ENCODE assay signal across 9 mouse cellular contexts in the genomic region with DNA sequence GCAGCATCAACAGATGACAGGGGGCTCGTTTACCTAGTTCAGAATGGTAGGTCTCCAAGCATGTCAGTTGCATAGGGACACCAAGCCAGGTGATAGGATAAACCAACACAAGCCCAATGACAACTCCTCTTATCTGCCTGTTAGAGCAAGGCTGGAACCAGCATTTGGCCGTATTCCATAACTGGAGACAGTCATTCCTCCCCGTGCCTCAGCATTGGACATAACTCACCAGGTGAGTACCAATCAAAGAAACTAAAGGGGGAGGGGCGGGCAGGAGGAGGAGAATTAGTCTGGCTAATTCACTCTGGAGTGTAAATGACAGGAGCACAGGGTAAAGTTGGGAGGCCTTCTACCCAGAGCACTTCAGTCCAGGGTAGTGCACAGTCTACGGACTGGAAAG. TPM values are rescaled to one million over a fixed set of nuclear protein-coding genes. Genes with fewer than 3 reads are reported as not detected.
DNase-seq lines count a peak whose midpoint lies in the region; ATAC-seq and TF ChIP-seq lines count a peak whose summit lies in the region.
"Had no signal": no experiment of that assay in that cellular context is flagged by ENCODE, and none has a peak within 500 bp of the region (broad histone marks: within the 10 kb centered on the region; RNA-seq: fewer than 3 reads in every experiment).

No protein-coding gene starts in this region.

- WGBS in forebrain, embryonic 13.5 days = 67% methylated on average over 5 of the region's 5 CpGs
- 65% methylated on average over 5 of the region's 5 CpGs for WGBS in forebrain, embryonic 16.5 days
- WGBS in embryonic facial prominence, embryonic 13.5 days = 58% methylated on average over 5 of the region's 5 CpGs
- WGBS in limb, embryonic 11.5 days = 60% methylated on average over 5 of the region's 5 CpGs

- H3K27me3 ChIP-seq in forebrain, embryonic 13.5 days = no peaks in the 10 kb centered on the region
- no peaks in the 10 kb centered on the region for H3K27me3 ChIP-seq in forebrain, embryonic 16.5 days (replicated peaks; ENCODE audit: control insufficient read depth, insufficient read depth, low read length)
- H3K27me3 ChIP-seq in embryonic facial prominence, embryonic 13.5 days = no peaks in the 10 kb centered on the region
- no peaks in the 10 kb centered on the region for H3K27me3 ChIP-seq in limb, embryonic 11.5 days (ENCODE audit: control insufficient read depth, insufficient read depth, low read length)

- DNase-seq in layer of hippocampus, adult 2 months (ENCODE audit: low spot score in 2 of 2) = no peak
- DNase-seq in layer of hippocampus, adult 9-11 months = no peak
- no peak for DNase-seq in limb, embryonic 11.5 days (ENCODE audit: low spot score)
- no peak for DNase-seq in adrenal gland, postnatal 25 days
- no peak for DNase-seq in right cerebral cortex, postnatal 14 days
- DNase-seq: lung, postnatal 14 days had no signal

- H3K4me3 ChIP-seq in forebrain, embryonic 13.5 days = 0 out of 2 replicates have a peak overlapping the region, but pooled peaks have one; percentile 4
- no peak overlapping the region for H3K4me3 ChIP-seq in forebrain, embryonic 16.5 days (replicated peaks; ENCODE audit: low read length)
- H3K4me3 ChIP-seq in layer of hippocampus, adult 2 months = no peak overlapping the region
- H3K4me3 ChIP-seq in embryonic facial prominence, embryonic 13.5 days = no peak overlapping the region
- no peak overlapping the region for H3K4me3 ChIP-seq in limb, embryonic 11.5 days (ENCODE audit: low read depth, low read length)

- H3K4me2 ChIP-seq in forebrain, embryonic 13.5 days = peak overlapping the region; percentile 76
- H3K4me2 ChIP-seq in forebrain, embryonic 16.5 days (ENCODE audit: low read length) = no peak overlapping the region
- peak overlapping the region; percentile 44; the same call in 1 of the 2 replicates for H3K4me2 ChIP-seq in embryonic facial prominence, embryonic 13.5 days
- H3K4me2 ChIP-seq in limb, embryonic 11.5 days (ENCODE audit: low read depth, severe bottlenecking) = no peak overlapping the region

- peaks cover 48% of the 10 kb centered on the region for H3K36me3 ChIP-seq in forebrain, embryonic 13.5 days (ENCODE audit: poor library complexity, severe bottlenecking)
- H3K36me3 ChIP-seq in forebrain, embryonic 16.5 days (ENCODE audit: control insufficient read depth, insufficient read depth) = no peaks in the 10 kb centered on the region
- 0 out of 2 replicates have a peak, but pooled peaks cover 7% of the 10 kb centered on the region for H3K36me3 ChIP-seq in embryonic facial prominence, embryonic 13.5 days
- no peaks in the 10 kb centered on the region for H3K36me3 ChIP-seq in limb, embryonic 11.5 days (ENCODE audit: control insufficient read depth, insufficient read depth, low read length)

- TF ChIP-seq CTCF in layer of hippocampus, adult 2 months (conservative IDR thresholded peaks at IDR 0.05) = no peak

- H3K9ac ChIP-seq in forebrain, embryonic 13.5 days = 0 out of 2 replicates have a peak overlapping the region, but pooled peaks have one; percentile 17
- H3K9ac ChIP-seq in forebrain, embryonic 16.5 days (replicated peaks; ENCODE audit: low read depth, low read length) = no peak overlapping the region
- 0 out of 2 replicates have a peak overlapping the region, but pooled peaks have one; percentile 37 for H3K9ac ChIP-seq in embryonic facial prominence, embryonic 13.5 days
- no peak overlapping the region for H3K9ac ChIP-seq in limb, embryonic 11.5 days (ENCODE audit: low read length)

- ATAC-seq in forebrain, embryonic 13.5 days = no peak
- no peak for ATAC-seq in forebrain, embryonic 16.5 days
- ATAC-seq in embryonic facial prominence, embryonic 13.5 days (ENCODE audit: insufficient number of reproducible peaks, insufficient read depth, low FRiP score, low TSS enrichment, low read depth) = no peak
- ATAC-seq in limb, embryonic 11.5 days (ENCODE audit: insufficient number of reproducible peaks, low FRiP score, low TSS enrichment, low read depth) = no peak

- H3K27ac ChIP-seq in forebrain, embryonic 13.5 days = peak overlapping the region; percentile 99
- H3K27ac ChIP-seq in forebrain, embryonic 16.5 days (ENCODE audit: low read length) = no peak overlapping the region
- peak overlapping the region; percentile 93 for H3K27ac ChIP-seq in layer of hippocampus, adult 2 months
- peak overlapping the region; percentile 85 for H3K27ac ChIP-seq in embryonic facial prominence, embryonic 13.5 days
- peak overlapping the region; percentile 87 for H3K27ac ChIP-seq in limb, embryonic 11.5 days (replicated peaks; ENCODE audit: low read depth, low read length)

- no peaks in the 10 kb centered on the region for H3K9me3 ChIP-seq in forebrain, embryonic 13.5 days (replicated peaks)
- no peaks in the 10 kb centered on the region for H3K9me3 ChIP-seq in forebrain, embryonic 16.5 days (ENCODE audit: control insufficient read depth, low read length)
- no peaks in the 10 kb centered on the region for H3K9me3 ChIP-seq in embryonic facial prominence, embryonic 13.5 days
- no peaks in the 10 kb centered on the region for H3K9me3 ChIP-seq in limb, embryonic 11.5 days (ENCODE audit: control insufficient read depth, low read length)

- H3K4me1 ChIP-seq in forebrain, embryonic 13.5 days = peaks cover 100% of the 10 kb centered on the region
- peaks cover 93% of the 10 kb centered on the region for H3K4me1 ChIP-seq in forebrain, embryonic 16.5 days (replicated peaks; ENCODE audit: control insufficient read depth, insufficient read depth, low read length)
- peaks cover 93% of the 10 kb centered on the region for H3K4me1 ChIP-seq in embryonic facial prominence, embryonic 13.5 days
- peaks cover 66% of the 10 kb centered on the region for H3K4me1 ChIP-seq in limb, embryonic 11.5 days (ENCODE audit: control insufficient read depth, insufficient read depth, low read length)

RNA-seq across cellular contexts. Expression of a gene that starts 21.5 kb away (rescaled TPM):
- polyA plus RNA-seq in forebrain, embryonic 13.5 days (2015; fragmentation: Nextera tagmentation; extraction: Ambion mirVana) = 28.1 and 32.8 TPM in 2 replicates
- 20.2 and 23.6 TPM in 2 replicates for polyA plus RNA-seq in forebrain, embryonic 16.5 days (2015; fragmentation: Nextera tagmentation; extraction: Ambion mirVana)
- 10 to 100 TPM; 32.7 to 35.7 TPM for total RNA-seq in layer of hippocampus, adult 2 months (2021)
- 17.3 and 17.8 TPM in 2 replicates for polyA plus RNA-seq in embryonic facial prominence, embryonic 13.5 days (2015; fragmentation: Nextera tagmentation; extraction: Ambion mirVana)
- polyA plus RNA-seq in limb, embryonic 11.5 days (2014; fragmentation: Nextera tagmentation; extraction: Ambion mirVana) = 14.5 and 15.0 TPM in 2 replicates
- 17.7 and 24.8 TPM in 2 replicates for total RNA-seq in adrenal gland, postnatal 25 days (2021)

RNA-seq across cellular contexts. Expression of a gene that starts 50.0 kb away (rescaled TPM):
- polyA plus RNA-seq in forebrain, embryonic 13.5 days (2015; fragmentation: Nextera tagmentation; extraction: Ambion mirVana) = 16.9 and 22.5 TPM in 2 replicates
- polyA plus RNA-seq in forebrain, embryonic 16.5 days (2015; fragmentation: Nextera tagmentation; extraction: Ambion mirVana) = 21.5 and 23.1 TPM in 2 replicates
- total RNA-seq in layer of hippocampus, adult 2 months (2021) = 10 to 100 TPM; 49.3 to 51.3 TPM
- 22.7 and 27.9 TPM in 2 replicates for polyA plus RNA-seq in embryonic facial prominence, embryonic 13.5 days (2015; fragmentation: Nextera tagmentation; extraction: Ambion mirVana)
- polyA plus RNA-seq in limb, embryonic 11.5 days (2014; fragmentation: Nextera tagmentation; extraction: Ambion mirVana) = 36.3 and 40.9 TPM in 2 replicates
- total RNA-seq in adrenal gland, postnatal 25 days (2021) = 62.7 and 63.4 TPM in 2 replicates

Comparison
In these comparisons a context has a peak if more than half of its experiments do, and no peak if none do; other contexts are left out.
1. H3K4me2 ChIP-seq: peak in forebrain, embryonic 13.5 days (single experiment) and embryonic facial prominence, embryonic 13.5 days (single experiment); none in forebrain, embryonic 16.5 days (single experiment) and limb, embryonic 11.5 days (single experiment).
2. H3K9ac ChIP-seq: peak in forebrain, embryonic 13.5 days (single experiment) and embryonic facial prominence, embryonic 13.5 days (single experiment); none in forebrain, embryonic 16.5 days (single experiment) and limb, embryonic 11.5 days (single experiment).